Mouse (Mus musculus) liver, embryonic 14.5 days (tissue): ENCODE measurements at regions not wholly inside any gene's neighbourhood (a gene's known extent, or its start where the extent isn't known, plus 50 kb on each side); places are given as distances from the start of the nearest gene placed in this dataset.
A peak's percentile ranks its signal among the peaks of the same experiment; 100 is the strongest.

Experiments
- ATAC-seq: fragments of 200-750 bp; cut with Nextera tagmentation; 2 replicates; pipeline ENCODE4 v1.8.0; 2017; ENCODE audit warnings: moderate number of reproducible peaks, mild to moderate bottlenecking, moderate library complexity; ENCODE audit not compliant: insufficient read depth
- DNase-seq, 3 experiments: peaks; one replicate each; pipeline ENCODE4 v3.0.0-alpha.2; 2012 to 2013; ENCODE audit warnings: low read depth in 3 of 3, low spot score in 3 of 3
- H3K27ac ChIP-seq: fragments of 300-500 bp; sonication (generic); 2 replicates; pipeline ENCODE4 v1.5.1; 2014; ENCODE audit warnings: moderate library complexity, mild to moderate bottlenecking, control low read depth, inconsistent platforms
- H3K27me3 ChIP-seq: fragments of 300-500 bp; sonication (generic); 2 replicates; pipeline ENCODE4 v1.6.1; 2014; ENCODE audit warnings: mild to moderate bottlenecking, low read length, moderate library complexity; ENCODE audit not compliant: control insufficient read depth, insufficient read depth
- H3K36me3 ChIP-seq: fragments of 300-500 bp; sonication (generic); replicated peaks from 2 replicates; pipeline ENCODE4 v1.6.1; 2014; ENCODE audit warnings: low read depth; ENCODE audit not compliant: control insufficient read depth, insufficient read depth
- H3K4me1 ChIP-seq, 2 experiments: fragments of 200-500 bp in 1 of 2; fragments of 300-500 bp in 1 of 2; sonication (generic) in 1 of 2; replicated peaks; 2 replicates each; pipeline ENCODE4 v1.6.1; 2012 to 2014; ENCODE audit warnings: antibody characterized with exemption in 1 of 2, inconsistent platforms in 1 of 2, low read length in 1 of 2; ENCODE audit not compliant: control insufficient read depth in 2 of 2, insufficient read depth in 2 of 2
- H3K4me2 ChIP-seq: fragments of 300-500 bp; sonication (generic); 2 replicates; pipeline ENCODE4 v1.6.1; 2014; ENCODE audit warnings: low read depth, mild to moderate bottlenecking, control low read depth, moderate library complexity
- H3K4me3 ChIP-seq, 2 experiments: fragments of 200-500 bp in 1 of 2; fragments of 300-500 bp in 1 of 2; sonication (generic) in 1 of 2; 2 replicates each; pipeline ENCODE4 v1.5.1; 2012 to 2014; ENCODE audit warnings: low read depth in 2 of 2, low read length in 2 of 2, mild to moderate bottlenecking in 2 of 2, control low read depth in 1 of 2, inconsistent platforms in 1 of 2, moderate library complexity in 1 of 2; ENCODE audit not compliant: insufficient read depth in 1 of 2
- H3K9ac ChIP-seq: fragments of 300-500 bp; sonication (generic); replicated peaks from 2 replicates; pipeline ENCODE4 v1.6.1; 2014; ENCODE audit warnings: mild to moderate bottlenecking, control low read depth, moderate library complexity
- H3K9me3 ChIP-seq: fragments of 300-500 bp; sonication (generic); 2 replicates; pipeline ENCODE4 v1.6.1; 2016; ENCODE audit warnings: low read length, mixed read lengths; ENCODE audit not compliant: control insufficient read depth
- CTCF ChIP-seq: IDR thresholded peaks from 2 replicates; pipeline ENCODE4 v1.5.1; 2016; ENCODE audit warnings: antibody characterized with exemption, low read depth, control low read depth
- EP300 ChIP-seq: IDR thresholded peaks from 2 replicates; pipeline ENCODE4 v1.6.1; 2016; ENCODE audit warnings: antibody characterized with exemption, low read depth
- WGBS: fragments of 180-500 bp; shearing (Covaris S2); extraction: QIAGEN DNeasy Blood & Tissue Kit; methylation state at CpG from one replicate; pipeline ENCODE4 v1.1.7; 2014; ENCODE audit not compliant: insufficient replicate concordance; 5-methylcytosine and 5-hydroxymethylcytosine counted together

GRCm38 (mm10) chr9:111957799-111958198 is 267.7 kb upstream of the Stac start:
- no peak for DNase-seq
- Histone ChIP-seq H3K4me3 (no peak overlapping the region), H3K27ac (no peak overlapping the region), H3K4me2 (no peak overlapping the region), H3K9me3 (no peaks in the 10 kb centered on the region), H3K4me1 (no peaks in the 10 kb centered on the region), H3K36me3 (no peaks in the 10 kb centered on the region), H3K9ac (no peak overlapping the region), H3K27me3 (no peaks in the 10 kb centered on the region)
- TF ChIP-seq CTCF, result peak; percentile 64
- no peak for TF ChIP-seq EP300
- ATAC-seq, result no peak
- WGBS, result 34% methylated on average over 2 of the region's 2 CpGs

GRCm38 (mm10) chr9:111939271-111940067 is 249.3 kb upstream of the Stac start:
- TF ChIP-seq EP300, result no peak
- peak; percentile 38 for TF ChIP-seq CTCF
- Histone ChIP-seq H3K9me3 (no peaks in the 10 kb centered on the region), H3K36me3 (no peaks in the 10 kb centered on the region), H3K27me3 (no peaks in the 10 kb centered on the region), H3K4me1 (no peaks in the 10 kb centered on the region), H3K4me3 (no peak overlapping the region), H3K27ac (no peak overlapping the region), H3K9ac (no peak overlapping the region), H3K4me2 (no peak overlapping the region)
- 30% methylated on average over 8 of the region's 8 CpGs for WGBS
- DNase-seq (no peak), ATAC-seq (no peak)

- WGBS, result 65% methylated on average over 6 of the region's 6 CpGs
- no peaks in the 10 kb centered on the region for H3K4me1 ChIP-seq
- H3K4me3 ChIP-seq, result no peak overlapping the region
- TF ChIP-seq CTCF, result no peak
- H3K9ac ChIP-seq, result no peak overlapping the region
- no peak for ATAC-seq
- no peaks in the 10 kb centered on the region for H3K27me3 ChIP-seq
- H3K4me2 ChIP-seq, result no peak overlapping the region
- H3K27ac ChIP-seq, result no peak overlapping the region
- DNase-seq, result no peak
- no peaks in the 10 kb centered on the region for H3K9me3 ChIP-seq
- H3K36me3 ChIP-seq, result no peaks in the 10 kb centered on the region
Observed at GRCm38 (mm10) chr9:111932455-111932854, 242.3 kb upstream of the Stac start.

- Histone ChIP-seq H3K4me3 (no peak overlapping the region), H3K9ac (no peak overlapping the region), H3K27ac (no peak overlapping the region), H3K4me2 (no peak overlapping the region), H3K9me3 (no peaks in the 10 kb centered on the region), H3K36me3 (no peaks in the 10 kb centered on the region), H3K4me1 (no peaks in the 10 kb centered on the region), H3K27me3 (no peaks in the 10 kb centered on the region)
- DNase-seq (peak in 1 of 3 experiments; percentile 7), ATAC-seq (no peak)
- peak; percentile 84 for TF ChIP-seq CTCF
- TF ChIP-seq EP300, result no peak
- 14% methylated on average over 16 of the region's 16 CpGs for WGBS
Observed at GRCm38 (mm10) chr9:111918275-111918940, 228.3 kb upstream of the Stac start.

- Histone ChIP-seq H3K4me1 (no peaks in the 10 kb centered on the region), H3K27me3 (no peaks in the 10 kb centered on the region), H3K4me2 (no peak overlapping the region), H3K4me3 (no peak overlapping the region), H3K36me3 (no peaks in the 10 kb centered on the region), H3K9me3 (no peaks in the 10 kb centered on the region), H3K9ac (no peak overlapping the region), H3K27ac (no peak overlapping the region)
- TF ChIP-seq CTCF (peak; percentile 49), EP300 (no peak)
- WGBS, result 26% methylated on average over 17 of the region's 17 CpGs
- ATAC-seq (no peak), DNase-seq (peak in 1 of 3 experiments; percentile 11)
Observed at GRCm38 (mm10) chr9:111916684-111917535, 226.8 kb upstream of the Stac start.
